Mouse (Mus musculus) hindlimb bud, embryonic 11.5 days (tissue): ENCODE results near the gene Gm5414.

ENCODE experiments used
- DNase-seq: peaks from one replicate; pipeline ENCODE4 v3.0.0-alpha.2; 2012; ENCODE audit warnings: low read depth, low spot score; ENCODE audit errors: extremely low spot score

Gene Gm5414

DNA sequence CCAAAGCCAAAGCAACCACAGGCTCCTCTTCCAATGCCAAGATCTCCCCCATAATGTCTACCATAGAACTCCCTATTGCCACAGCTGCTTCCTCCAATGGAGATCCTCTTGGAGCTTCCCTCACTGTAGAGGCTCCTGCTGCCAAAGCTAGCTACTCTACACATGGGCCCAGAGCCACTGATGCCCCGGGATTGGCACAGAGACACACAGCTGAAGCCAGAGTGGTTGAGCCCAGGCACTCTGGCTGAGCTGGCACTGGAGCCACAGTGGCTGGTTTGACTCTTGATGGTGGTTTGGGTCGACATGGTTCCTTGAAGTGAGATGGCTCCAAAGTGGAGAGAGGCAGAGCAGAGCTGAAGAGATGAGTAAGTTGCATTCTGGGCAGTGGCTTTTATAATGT is at the start of gene Gm5414:
Gm5414 (minus strand) TSS at position 305 of the 400 bp plus-strand sequence.
- no peak for DNase-seq

DNA sequence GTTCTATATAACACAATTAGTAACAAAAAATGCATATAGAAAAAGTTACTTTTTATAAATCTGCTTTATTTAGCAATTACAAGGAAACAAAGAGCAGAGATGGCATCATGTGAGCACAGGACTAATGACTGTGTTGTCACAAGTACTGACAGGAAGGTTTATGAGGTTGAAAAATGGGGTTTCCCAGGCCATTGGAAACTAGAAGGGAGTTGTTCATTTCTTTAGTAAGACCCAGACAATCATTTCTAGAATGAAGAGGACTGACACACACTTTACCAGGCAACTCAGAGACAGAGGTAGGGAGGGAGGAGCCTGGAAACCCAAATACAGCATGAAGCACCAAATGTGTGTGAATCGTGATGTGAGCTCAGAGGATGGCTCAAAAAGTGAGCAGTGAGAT is 48.0 kb upstream of the Gm5414 start:
- DNase-seq = no peak

DNA sequence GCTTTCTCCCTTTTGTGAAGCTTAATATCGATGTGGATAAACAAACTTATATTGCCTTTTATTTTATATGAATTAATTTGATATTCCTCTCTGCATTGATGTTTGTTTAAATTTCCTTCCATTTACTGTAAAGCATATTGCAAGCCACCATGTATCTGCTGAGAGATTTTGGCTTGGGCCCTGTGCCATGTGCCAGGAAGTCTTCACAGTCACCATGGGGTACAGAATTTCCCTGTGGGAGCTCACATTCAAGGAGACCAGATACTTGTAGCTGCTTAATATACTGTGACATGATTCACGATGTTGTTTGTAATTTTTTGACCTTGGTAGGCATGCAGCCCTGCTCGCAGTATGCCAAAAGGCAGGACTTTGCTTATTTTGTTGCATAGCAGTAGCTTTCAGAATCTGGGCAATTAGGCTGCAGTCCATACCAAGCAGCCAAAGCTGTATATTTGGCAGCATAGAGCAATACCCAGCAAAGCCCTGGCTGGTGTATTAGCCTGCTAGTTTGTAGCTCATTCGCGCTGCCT is 24.8 kb upstream of the Gm5414 start:
- DNase-seq = no peak

DNA sequence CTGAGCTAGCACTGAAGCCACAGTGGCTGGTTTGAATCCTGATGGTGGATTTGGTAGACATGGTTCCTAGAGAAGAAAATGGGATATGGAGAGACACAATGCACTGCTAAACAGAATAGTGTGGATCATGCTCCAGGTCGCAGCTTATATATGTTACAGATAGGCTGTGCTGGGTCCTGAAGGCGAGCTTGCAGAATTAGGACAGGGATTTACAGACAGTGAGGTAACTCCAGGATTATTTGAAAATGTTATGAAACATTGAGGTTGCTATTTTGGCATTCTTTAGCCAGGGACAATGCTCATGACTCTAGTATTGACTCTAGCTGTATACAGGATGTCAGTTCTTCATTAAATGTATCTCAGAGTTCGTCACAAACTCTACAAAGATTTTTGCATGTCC is 19.3 kb upstream of the Gm5414 start, which contains the start of gene Gm5478:
Gm5478 (minus strand) TSS at position 101 of the 400 bp plus-strand sequence.
- DNase-seq = no peak

DNA sequence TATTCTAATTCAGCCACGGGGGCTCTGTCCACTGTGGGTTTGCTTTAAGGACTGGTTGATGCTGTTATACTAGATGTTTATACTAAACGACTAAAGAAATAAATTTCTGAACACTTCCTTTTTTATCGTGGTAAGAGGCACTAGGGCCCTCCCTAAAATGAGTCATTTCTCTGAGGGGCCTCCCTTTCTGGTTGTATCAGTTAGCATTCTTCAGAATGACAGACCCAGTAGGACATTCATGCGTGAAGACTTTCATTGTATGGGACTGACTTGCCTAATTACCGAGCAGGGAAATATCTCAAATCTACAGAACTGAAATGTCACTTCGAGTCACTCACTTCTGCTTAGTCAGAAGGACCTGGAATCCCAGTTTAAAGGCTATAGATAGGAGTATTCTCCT is 28.9 kb downstream of the Gm5414 start:
- DNase-seq = no peak

DNA sequence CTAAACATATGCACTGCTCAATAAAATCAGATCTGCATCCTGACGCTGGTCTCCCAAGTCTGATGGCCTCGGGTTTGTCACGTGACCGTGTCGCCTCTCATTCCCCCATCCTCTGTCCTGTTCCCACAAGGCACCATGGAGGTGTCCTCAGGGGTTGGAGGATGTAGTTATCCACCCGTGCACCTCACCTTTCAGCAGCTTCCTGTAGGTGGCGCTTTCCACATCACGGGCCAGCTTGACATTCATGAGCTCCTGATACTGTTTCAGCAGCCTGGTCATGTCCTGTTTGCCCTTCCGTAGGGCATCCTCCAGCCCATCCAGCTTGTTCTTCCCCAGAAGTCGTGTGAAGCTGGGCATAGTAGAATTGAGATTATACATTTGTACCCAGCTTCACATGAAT is 39.8 kb downstream of the Gm5414 start:
- DNase-seq = no peak

DNA sequence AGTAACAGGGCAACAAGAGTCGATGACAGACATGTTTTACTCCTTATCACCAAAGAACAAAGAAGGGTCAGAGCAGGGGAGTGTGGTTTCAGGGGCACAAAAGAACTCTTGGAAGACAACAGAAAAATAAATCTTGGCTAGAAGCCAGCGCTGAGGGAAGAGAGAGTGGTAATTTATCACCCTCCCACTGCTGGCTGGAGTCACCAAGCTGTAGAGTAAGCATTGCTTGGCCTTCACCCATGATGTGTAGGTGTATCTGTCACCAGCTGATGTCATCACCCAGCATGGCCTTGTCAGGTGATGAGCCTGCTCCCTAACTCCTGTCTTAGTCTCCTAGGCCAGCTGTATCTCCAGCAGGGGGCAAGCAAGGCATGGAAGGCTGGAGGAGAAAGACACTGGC is 43.5 kb downstream of the Gm5414 start:
- no peak for DNase-seq

DNA sequence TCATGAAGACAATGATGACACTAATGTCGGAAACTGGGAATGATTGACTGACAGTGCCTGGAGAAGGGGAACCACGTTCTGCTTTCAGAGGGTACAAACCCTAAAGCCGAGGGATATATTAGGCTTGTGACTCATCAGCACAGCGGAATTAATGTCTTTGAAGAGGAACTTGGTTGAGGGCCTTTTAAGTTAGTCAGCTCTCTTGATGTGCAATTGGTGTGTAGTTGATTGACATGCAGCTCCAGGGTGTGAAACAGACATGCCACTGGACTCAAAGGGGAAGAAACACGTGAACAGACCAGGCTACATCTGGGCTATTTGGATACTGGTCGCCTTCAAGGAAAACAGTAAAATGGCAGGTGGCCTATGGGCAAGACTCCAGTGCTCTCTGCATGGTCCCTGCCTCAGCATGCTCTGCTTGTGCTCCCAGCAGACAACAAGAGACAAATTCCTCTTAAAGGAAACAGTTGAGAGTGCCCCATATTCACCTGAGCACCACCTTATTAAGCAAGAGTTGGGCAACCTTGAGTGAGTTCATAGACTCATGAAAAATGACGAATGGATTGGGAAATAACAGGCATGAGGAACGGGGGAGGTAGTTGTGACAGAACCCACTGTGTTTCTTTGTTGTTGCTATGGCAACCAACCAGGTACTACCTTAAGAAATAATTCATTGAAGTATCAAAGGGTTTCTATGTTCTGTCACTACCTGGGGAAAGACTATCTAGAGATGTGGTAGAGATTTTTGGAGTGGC is 44.6 kb downstream of the Gm5414 start:
- DNase-seq = no peak

DNA sequence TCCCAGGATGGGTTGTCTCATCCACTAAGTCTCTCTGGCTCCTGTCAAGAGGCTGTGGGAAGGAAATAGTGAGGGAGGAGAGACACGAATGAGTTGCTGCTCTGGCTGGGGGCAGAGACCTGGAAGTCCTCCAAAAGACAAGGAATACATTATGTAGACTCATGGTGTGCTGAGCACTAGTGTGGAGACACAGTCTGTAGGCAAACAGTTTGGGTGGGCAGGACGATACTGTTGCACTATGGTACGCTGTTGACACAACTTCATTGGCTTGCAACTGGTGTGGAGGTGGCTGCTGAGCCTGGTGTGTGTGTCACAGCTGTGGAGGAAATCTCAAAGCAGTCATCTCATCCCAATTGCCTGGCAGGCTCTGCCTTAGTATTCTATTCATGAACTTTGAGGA is 46.3 kb downstream of the Gm5414 start:
- DNase-seq = no peak

DNA sequence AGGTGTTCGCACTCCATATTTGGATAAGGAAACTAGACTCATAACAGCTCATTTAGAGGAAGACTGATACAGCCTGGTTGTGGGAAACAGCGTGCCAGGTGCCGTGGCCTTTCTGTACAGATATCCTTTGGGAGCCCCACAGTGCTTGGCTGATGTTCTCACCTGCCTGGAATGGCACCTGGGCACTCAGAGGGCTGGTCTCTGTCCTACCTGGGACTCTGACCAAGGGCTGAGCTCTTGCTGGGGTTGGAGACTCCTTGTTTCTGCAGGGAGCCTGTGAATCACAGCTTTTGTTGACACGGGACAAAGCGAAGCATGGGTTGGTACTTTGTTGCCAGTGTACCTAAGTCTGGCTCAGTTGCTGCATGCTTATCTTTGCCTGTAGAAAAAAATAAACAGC is 52.5 kb downstream of the Gm5414 start:
- DNase-seq = no peak
